Mouse (Mus musculus) liver, embryonic 13.5 days (tissue): ENCODE data around the gene Iqcj. TPM values are rescaled to one million over a fixed set of nuclear protein-coding genes. Genes with fewer than 3 reads are reported as not detected.

Source experiments
- ATAC-seq: fragments of 200-750 bp; cut with Nextera tagmentation; 2 replicates; pipeline ENCODE4 v1.8.0; 2017; ENCODE audit warnings: low read depth, mild to moderate bottlenecking, moderate number of reproducible peaks, moderate library complexity
- DNase-seq: peaks from one replicate; pipeline ENCODE4 v3.0.0; 2022
- H3K27ac ChIP-seq: fragments of 300-500 bp; sonication (generic); 2 replicates; pipeline ENCODE4 v1.5.1; 2015; ENCODE audit warnings: moderate library complexity, mild to moderate bottlenecking, inconsistent platforms
- H3K27me3 ChIP-seq: fragments of 300-500 bp; sonication (generic); 2 replicates; pipeline ENCODE4 v1.6.1; 2015; ENCODE audit warnings: mild to moderate bottlenecking, inconsistent platforms
- H3K36me3 ChIP-seq: fragments of 300-500 bp; sonication (generic); 2 replicates; pipeline ENCODE4 v1.6.1; 2015; ENCODE audit warnings: mild to moderate bottlenecking, inconsistent platforms
- H3K4me1 ChIP-seq: fragments of 300-500 bp; sonication (generic); replicated peaks from 2 replicates; pipeline ENCODE4 v1.6.1; 2015; ENCODE audit warnings: inconsistent platforms
- H3K4me2 ChIP-seq: fragments of 300-500 bp; sonication (generic); 2 replicates; pipeline ENCODE4 v1.6.1; 2015; ENCODE audit warnings: inconsistent platforms, mild to moderate bottlenecking, moderate library complexity
- H3K4me3 ChIP-seq: fragments of 300-500 bp; sonication (generic); replicated peaks from 2 replicates; pipeline ENCODE4 v1.5.1; 2015; ENCODE audit warnings: mild to moderate bottlenecking, inconsistent platforms
- H3K9ac ChIP-seq: fragments of 300-500 bp; sonication (generic); 2 replicates; pipeline ENCODE4 v1.6.1; 2015; ENCODE audit warnings: mild to moderate bottlenecking, inconsistent platforms
- H3K9me3 ChIP-seq: fragments of 300-500 bp; sonication (generic); replicated peaks from 2 replicates; pipeline ENCODE4 v1.6.1; 2016; ENCODE audit warnings: inconsistent platforms
- WGBS: fragments of 180-500 bp; shearing (Covaris S2); methylation state at CpG from one replicate; pipeline ENCODE4 v1.1.7; 2015; ENCODE audit not compliant: insufficient replicate concordance; 5-methylcytosine and 5-hydroxymethylcytosine counted together
- polyA plus RNA-seq: library from polyadenylated mRNA; unstranded; fragments of >200 nt; fragmentation: Nextera tagmentation; extraction: Ambion mirVana; gene quantifications from 2 replicates; pipeline ENCODE4 v1.2.1, GENCODE M21; 2015

Gene Iqcj
- polyA plus RNA-seq, 1 experiment from 2014 or later, result not detected

GRCm38 (mm10) chr3:67960133-67960532, 68.1 kb downstream of the Iqcj start:
- Histone ChIP-seq H3K27me3 (no peaks in the 10 kb centered on the region), H3K9me3 (no peaks in the 10 kb centered on the region), H3K36me3 (no peaks in the 10 kb centered on the region), H3K9ac (no peak overlapping the region), H3K27ac (no peak overlapping the region), H3K4me2 (no peak overlapping the region), H3K4me1 (no peaks in the 10 kb centered on the region), H3K4me3 (no peak overlapping the region)
- DNase-seq (no peak), ATAC-seq (no peak)
- WGBS, result 25% methylated on average over 3 of the region's 3 CpGs

GRCm38 (mm10) chr3:67960727-67961126, 68.7 kb downstream of the Iqcj start:
- ATAC-seq (no peak), DNase-seq (no peak)
- H3K27ac ChIP-seq, result no peak overlapping the region
- no peak overlapping the region for H3K4me2 ChIP-seq
- no peaks in the 10 kb centered on the region for H3K9me3 ChIP-seq
- H3K4me1 ChIP-seq, result no peaks in the 10 kb centered on the region
- H3K9ac ChIP-seq, result no peak overlapping the region
- no peak overlapping the region for H3K4me3 ChIP-seq
- no peaks in the 10 kb centered on the region for H3K27me3 ChIP-seq
- no peaks in the 10 kb centered on the region for H3K36me3 ChIP-seq

- 65% methylated on average over 6 of the region's 6 CpGs for WGBS
- Histone ChIP-seq H3K27me3 (no peaks in the 10 kb centered on the region), H3K9ac (no peak overlapping the region), H3K36me3 (no peaks in the 10 kb centered on the region), H3K4me1 (no peaks in the 10 kb centered on the region), H3K27ac (no peak overlapping the region), H3K9me3 (no peaks in the 10 kb centered on the region), H3K4me3 (no peak overlapping the region), H3K4me2 (no peak overlapping the region)
- no peak for ATAC-seq
- no peak for DNase-seq
These were observed 70.1 kb downstream of the Iqcj start for GRCm38 (mm10) chr3:67961934-67962639.

- no peak overlapping the region for H3K4me3 ChIP-seq
- no peaks in the 10 kb centered on the region for H3K36me3 ChIP-seq
- no peak overlapping the region for H3K27ac ChIP-seq
- DNase-seq (no peak), ATAC-seq (no peak)
- H3K9me3 ChIP-seq, result no peaks in the 10 kb centered on the region
- H3K4me2 ChIP-seq, result no peak overlapping the region
- H3K4me1 ChIP-seq, result no peaks in the 10 kb centered on the region
- WGBS, result 66% methylated on average over 2 of the region's 2 CpGs
- no peak overlapping the region for H3K9ac ChIP-seq
- no peaks in the 10 kb centered on the region for H3K27me3 ChIP-seq
These were observed 82.4 kb downstream of the Iqcj start for GRCm38 (mm10) chr3:67974340-67974998.

GRCm38 (mm10) chr3:67980006-67980405, 88.0 kb downstream of the Iqcj start:
- Histone ChIP-seq H3K27ac (no peak overlapping the region), H3K4me2 (no peak overlapping the region), H3K27me3 (no peaks in the 10 kb centered on the region), H3K4me3 (no peak overlapping the region), H3K36me3 (no peaks in the 10 kb centered on the region), H3K9ac (no peak overlapping the region), H3K9me3 (no peaks in the 10 kb centered on the region), H3K4me1 (no peaks in the 10 kb centered on the region)
- WGBS, result 43% methylated on average over 1 of the region's 1 CpGs
- ATAC-seq, result no peak
- no peak for DNase-seq

GRCm38 (mm10) chr3:67983329-67983728, 91.3 kb downstream of the Iqcj start:
- Histone ChIP-seq H3K4me1 (no peaks in the 10 kb centered on the region), H3K36me3 (no peaks in the 10 kb centered on the region), H3K27ac (no peak overlapping the region), H3K9ac (no peak overlapping the region), H3K4me2 (no peak overlapping the region), H3K4me3 (no peak overlapping the region), H3K27me3 (no peaks in the 10 kb centered on the region), H3K9me3 (no peaks in the 10 kb centered on the region)
- WGBS, result 32% methylated on average over 12 of the region's 12 CpGs
- DNase-seq (no peak), ATAC-seq (no peak)

GRCm38 (mm10) chr3:68002415-68002814, 110.4 kb downstream of the Iqcj start:
- 65% methylated on average over 4 of the region's 4 CpGs for WGBS
- no peak for DNase-seq

GRCm38 (mm10) chr3:68012342-68012741, 120.3 kb downstream of the Iqcj start:
- H3K9me3 ChIP-seq, result no peaks in the 10 kb centered on the region
- no peak overlapping the region for H3K4me3 ChIP-seq
- H3K9ac ChIP-seq, result no peak overlapping the region
- no peak for ATAC-seq
- DNase-seq, result no peak
- no peaks in the 10 kb centered on the region for H3K27me3 ChIP-seq
- no peaks in the 10 kb centered on the region for H3K36me3 ChIP-seq
- H3K4me2 ChIP-seq, result no peak overlapping the region
- no peaks in the 10 kb centered on the region for H3K4me1 ChIP-seq
- no peak overlapping the region for H3K27ac ChIP-seq

More at GRCm38 (mm10) chr3:68002415-68002814, 110.4 kb downstream of the Iqcj start:
- H3K9ac ChIP-seq, result no peak overlapping the region
- no peaks in the 10 kb centered on the region for H3K9me3 ChIP-seq
- ATAC-seq, result no peak
- H3K27ac ChIP-seq, result no peak overlapping the region
- H3K4me1 ChIP-seq, result no peaks in the 10 kb centered on the region
- no peak overlapping the region for H3K4me3 ChIP-seq
- no peak overlapping the region for H3K4me2 ChIP-seq
- no peaks in the 10 kb centered on the region for H3K27me3 ChIP-seq
- no peaks in the 10 kb centered on the region for H3K36me3 ChIP-seq

- H3K4me3 ChIP-seq, result no peak overlapping the region
- no peak for DNase-seq
- H3K27ac ChIP-seq, result no peak overlapping the region
- H3K9ac ChIP-seq, result no peak overlapping the region
- ATAC-seq, result no peak
- H3K4me1 ChIP-seq, result no peaks in the 10 kb centered on the region
- no peaks in the 10 kb centered on the region for H3K36me3 ChIP-seq
- H3K27me3 ChIP-seq, result no peaks in the 10 kb centered on the region
- H3K4me2 ChIP-seq, result no peak overlapping the region
- no peaks in the 10 kb centered on the region for H3K9me3 ChIP-seq
- 71% methylated on average over 1 of the region's 1 CpGs for WGBS
These were observed 123.8 kb downstream of the Iqcj start for GRCm38 (mm10) chr3:68015786-68016185.

GRCm38 (mm10) chr3:68019401-68019800, 127.4 kb downstream of the Iqcj start:
- no peaks in the 10 kb centered on the region for H3K4me1 ChIP-seq
- ATAC-seq (no peak), DNase-seq (no peak)
- 44% methylated on average over 4 of the region's 4 CpGs for WGBS
- H3K36me3 ChIP-seq, result no peaks in the 10 kb centered on the region
- H3K9ac ChIP-seq, result no peak overlapping the region
- H3K4me2 ChIP-seq, result no peak overlapping the region
- no peaks in the 10 kb centered on the region for H3K9me3 ChIP-seq
- H3K27me3 ChIP-seq, result no peaks in the 10 kb centered on the region
- no peak overlapping the region for H3K4me3 ChIP-seq
- H3K27ac ChIP-seq, result no peak overlapping the region

GRCm38 (mm10) chr3:68036097-68036496, 144.1 kb downstream of the Iqcj start:
- H3K4me3 ChIP-seq, result no peak overlapping the region
- no peaks in the 10 kb centered on the region for H3K4me1 ChIP-seq
- DNase-seq, result no peak
- no peaks in the 10 kb centered on the region for H3K27me3 ChIP-seq
- H3K36me3 ChIP-seq, result no peaks in the 10 kb centered on the region
- 49% methylated on average over 3 of the region's 3 CpGs for WGBS
- ATAC-seq, result no peak
- no peak overlapping the region for H3K27ac ChIP-seq
- no peak overlapping the region for H3K9ac ChIP-seq
- H3K4me2 ChIP-seq, result no peak overlapping the region
- H3K9me3 ChIP-seq, result no peaks in the 10 kb centered on the region

GRCm38 (mm10) chr3:68042951-68043350, 150.9 kb downstream of the Iqcj start:
- no peaks in the 10 kb centered on the region for H3K9me3 ChIP-seq
- no peak for ATAC-seq
- no peak overlapping the region for H3K27ac ChIP-seq
- 60% methylated on average over 2 of the region's 2 CpGs for WGBS
- no peak overlapping the region for H3K4me2 ChIP-seq
- no peak overlapping the region for H3K4me3 ChIP-seq
- no peaks in the 10 kb centered on the region for H3K27me3 ChIP-seq
- no peak overlapping the region for H3K9ac ChIP-seq
- no peak for DNase-seq
- no peaks in the 10 kb centered on the region for H3K4me1 ChIP-seq
- no peaks in the 10 kb centered on the region for H3K36me3 ChIP-seq
